Mouse (Mus musculus) spleen, embryonic (tissue): ENCODE measurements at regions not wholly inside any gene's neighbourhood (a gene's known extent, or its start where the extent isn't known, plus 50 kb on each side); places are given as distances from the start of the nearest gene placed in this dataset.

Source experiments
- CTCF ChIA-PET: fragments of 350-600 bp; sonication (Branson Sonifier 250); formaldehyde crosslinking; loops from one replicate; lab custom pipeline; 2022; lab: Charles Lee

DNA sequence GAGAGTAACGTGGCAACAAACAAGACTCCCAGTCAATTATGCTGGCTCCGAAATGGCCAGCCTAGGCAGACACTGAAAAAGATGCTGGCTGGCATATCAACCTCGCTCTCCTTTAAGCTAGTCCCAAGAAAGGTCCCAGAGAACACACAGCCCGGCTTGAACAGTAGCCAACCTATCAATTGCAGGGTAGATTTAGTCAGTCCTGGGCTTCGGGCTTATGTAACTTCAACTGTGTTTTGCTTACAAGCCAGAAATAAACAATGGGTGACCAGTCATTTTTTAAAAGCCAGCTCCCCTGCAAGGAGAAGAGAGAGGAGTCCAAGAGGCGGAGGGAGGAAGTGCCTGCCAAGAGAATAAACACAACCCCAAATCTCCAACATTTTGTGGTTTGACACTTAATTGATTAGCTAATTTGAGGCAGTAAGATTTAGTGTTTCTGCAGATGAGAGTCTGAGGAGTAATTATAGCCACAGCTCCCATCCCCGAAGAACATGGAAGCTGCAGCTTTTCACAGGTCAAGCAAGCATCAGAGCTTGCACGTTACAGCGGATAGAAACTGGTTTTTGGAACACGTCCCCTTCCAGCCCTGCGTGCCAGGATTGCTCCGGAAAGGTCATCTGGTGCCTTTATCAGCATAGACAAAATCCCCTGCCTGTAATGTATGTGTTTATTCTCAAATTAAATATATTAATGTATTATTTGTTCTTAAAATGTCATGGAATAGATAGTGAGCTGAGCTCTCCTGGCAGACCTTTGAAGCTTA is 322.1 kb downstream of the Gm45692 start:
- CTCF ChIA-PET: interaction anchor here (0.8 kb wide), 1 partner anchor 167 kb away, joined by 7 read pairs; no protein-coding TSS in a partner anchor

DNA sequence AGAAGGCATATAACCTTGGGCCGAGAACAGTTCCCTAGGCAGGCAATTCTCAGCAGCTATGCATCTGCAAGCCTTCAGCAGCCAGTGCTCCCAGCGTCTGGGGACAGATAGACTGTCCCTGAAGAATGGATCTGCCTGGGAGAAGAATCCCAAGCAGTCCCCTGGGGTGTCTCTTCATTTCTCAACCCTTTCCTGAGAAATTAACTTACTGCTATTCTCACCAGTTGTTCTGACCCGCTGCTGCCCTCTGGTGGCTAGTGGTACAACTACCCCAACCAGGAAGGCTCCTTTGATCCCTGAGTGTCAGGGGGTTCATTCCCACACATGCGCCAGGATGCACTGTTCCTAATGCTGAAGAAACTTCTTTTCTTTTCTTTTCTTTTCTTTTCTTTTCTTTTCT is 323.7 kb downstream of the Gm45692 start:
- CTCF ChIA-PET: no interaction called here

DNA sequence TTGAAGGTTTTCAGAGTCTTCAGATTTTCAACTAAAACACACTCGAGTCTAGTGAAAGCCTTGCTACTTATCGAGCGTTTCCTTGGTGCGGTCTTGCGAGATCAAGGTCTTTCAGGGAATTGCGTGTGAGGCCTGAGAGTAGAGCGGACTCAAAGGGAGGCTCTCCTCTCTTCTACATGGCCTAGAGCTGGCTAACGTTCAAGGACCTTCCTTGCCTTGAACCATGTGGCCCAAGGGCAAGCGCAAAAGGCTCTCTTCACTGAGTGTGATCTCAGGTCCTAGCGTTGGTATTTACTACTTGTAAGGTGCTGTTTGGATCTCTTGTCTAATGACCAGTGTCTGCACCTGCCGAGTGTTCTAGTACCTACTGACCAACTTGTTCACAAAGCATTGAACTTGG is 324.4 kb downstream of the Gm45692 start:
- CTCF ChIA-PET: no interaction called here

DNA sequence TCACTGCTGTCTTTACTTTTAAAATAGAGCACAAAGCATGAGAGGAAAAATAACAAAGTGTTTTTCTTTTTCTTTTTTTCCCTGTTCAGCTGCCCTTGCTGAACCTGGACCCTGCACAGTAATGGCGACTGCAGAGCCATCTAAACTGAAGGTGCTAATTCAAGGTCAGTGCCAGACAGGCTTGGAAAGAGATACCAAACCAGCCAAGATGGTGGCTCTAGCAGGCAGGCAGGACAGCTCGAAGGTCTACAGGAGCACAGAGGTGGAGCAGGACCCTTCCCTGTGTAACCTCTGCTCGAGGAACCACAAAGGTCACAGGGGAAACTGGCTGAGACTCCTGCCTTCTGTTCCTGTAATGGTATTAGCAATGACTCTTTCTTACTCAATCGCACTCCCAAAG is 326.7 kb downstream of the Gm45692 start:
- CTCF ChIA-PET: no interaction called here

DNA sequence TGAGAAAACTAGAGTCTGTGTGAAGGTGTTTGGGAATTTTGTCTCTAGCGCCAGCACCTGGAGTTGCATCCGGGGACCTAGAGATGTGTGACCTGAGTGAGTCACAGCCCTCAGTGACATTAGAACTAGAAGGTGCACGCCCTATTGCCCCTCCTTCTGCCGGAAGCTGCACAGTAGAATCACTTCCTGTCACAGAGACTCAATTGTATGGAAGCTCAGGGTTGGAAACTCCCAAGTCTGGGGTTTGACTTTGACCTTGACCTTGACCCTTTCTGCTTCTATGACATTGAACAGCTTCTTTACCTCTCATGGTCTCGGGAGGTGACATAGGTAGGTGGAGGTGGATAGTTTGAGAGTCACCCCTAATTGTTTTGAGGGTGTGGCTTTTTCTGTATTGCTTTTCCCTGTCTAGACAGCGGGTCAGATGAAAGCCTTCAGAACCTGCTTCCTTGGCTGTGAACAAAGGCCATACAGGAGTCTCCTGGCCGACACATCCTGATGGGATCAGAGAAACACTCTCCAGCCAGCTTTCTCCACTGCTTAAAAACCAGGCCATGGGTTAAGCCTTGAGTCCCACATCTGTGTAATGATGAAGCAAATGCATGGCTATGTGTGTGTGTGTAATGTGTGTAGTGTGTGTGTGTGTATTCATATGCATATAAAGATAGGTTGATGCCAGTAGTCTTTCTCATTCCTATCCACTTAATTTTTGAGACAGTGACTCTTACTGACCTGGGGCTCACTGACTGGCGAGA is 328.7 kb downstream of the Gm45692 start:
- CTCF ChIA-PET: no interaction called here

DNA sequence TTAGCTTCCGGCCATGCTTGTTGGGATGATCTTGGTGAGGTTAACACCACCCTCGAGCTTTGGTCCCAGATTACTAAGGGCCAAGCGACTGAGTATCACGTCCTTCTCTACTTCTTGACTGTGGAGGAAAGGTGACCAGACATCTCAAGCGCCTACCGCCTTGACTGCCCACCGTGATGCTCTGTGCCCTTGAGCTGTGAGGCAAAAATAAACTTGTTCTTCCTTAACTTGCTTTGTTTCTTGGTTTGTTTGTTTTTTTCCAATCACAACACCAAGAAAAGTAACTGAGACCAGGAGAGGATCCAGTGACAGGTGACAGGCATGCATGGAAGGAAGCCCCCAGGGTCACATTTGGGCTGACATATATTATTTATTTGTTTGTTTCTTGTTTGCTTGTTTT is 330.0 kb downstream of the Gm45692 start:
- CTCF ChIA-PET: no interaction called here

DNA sequence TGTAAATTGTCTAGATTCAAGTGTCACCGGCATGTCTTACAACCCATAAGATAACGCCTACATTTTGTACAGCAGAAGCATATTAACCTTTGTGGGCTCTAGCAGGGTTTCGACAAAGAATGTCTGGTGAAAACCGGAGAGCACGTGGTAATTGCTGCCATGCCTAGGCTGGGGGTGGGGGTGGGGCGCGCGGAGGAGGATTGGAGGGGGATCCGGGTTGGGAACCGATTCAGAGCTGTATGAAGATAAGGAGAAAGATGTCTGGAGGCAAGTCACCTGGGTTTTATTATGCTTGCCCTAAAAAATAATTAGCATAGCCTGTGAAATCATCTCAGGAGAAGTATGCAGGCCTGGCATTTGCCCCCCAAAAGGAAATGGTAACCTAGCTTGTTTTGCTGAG is 331.2 kb downstream of the Gm45692 start:
- CTCF ChIA-PET: interaction anchor here (0.6 kb wide), 1 partner anchor 31 kb away, joined by 3 read pairs; no protein-coding TSS in a partner anchor

DNA sequence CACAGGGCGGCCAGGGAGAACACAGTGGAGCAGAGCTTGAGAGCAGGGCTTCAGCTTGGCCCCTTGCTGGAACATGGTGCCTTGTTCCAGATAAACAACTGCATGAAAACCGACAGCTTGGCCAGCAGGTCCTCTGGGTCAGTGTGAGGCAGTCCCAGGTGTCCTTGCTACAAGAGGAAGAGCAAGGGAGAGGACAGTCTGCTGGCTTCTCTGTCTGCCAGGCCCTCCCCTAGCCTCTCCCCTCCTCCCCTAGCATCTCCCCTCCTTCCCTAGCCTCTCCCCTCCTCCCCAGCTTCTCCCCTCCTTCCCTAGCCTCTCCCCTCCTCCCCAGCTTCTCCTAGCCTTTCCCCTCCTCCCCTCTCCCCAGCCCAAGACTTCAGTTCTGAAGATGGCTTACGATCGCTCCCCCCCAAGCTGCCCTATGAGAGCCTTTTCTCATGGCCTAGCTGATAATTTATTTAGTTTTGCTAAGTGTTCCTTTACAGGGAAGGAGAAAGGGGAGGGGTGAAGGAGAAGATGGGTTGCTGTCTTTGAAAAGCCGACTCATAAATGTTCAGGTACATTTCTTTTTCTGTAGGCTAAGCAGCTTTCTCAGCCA is 333.7 kb downstream of the Gm45692 start:
- CTCF ChIA-PET: no interaction called here

DNA sequence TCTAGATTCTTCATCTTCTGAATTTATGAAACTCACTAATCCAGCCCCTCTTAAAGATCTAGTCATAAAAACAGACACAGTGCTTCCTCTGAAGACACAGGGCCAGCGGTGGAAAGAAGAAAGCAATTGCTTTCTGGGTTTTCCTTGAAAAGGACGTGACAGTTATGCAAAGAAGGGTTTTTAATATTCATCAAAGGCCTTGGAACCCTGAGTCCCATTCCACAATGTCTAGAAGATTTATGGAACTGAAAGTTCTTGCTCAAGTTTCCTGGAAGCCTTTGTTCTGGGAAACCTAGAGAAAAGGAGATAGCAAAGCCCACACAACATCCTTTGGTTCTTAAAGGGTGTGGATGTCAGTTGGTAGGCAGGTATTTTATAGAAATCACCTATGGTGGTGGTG is 346.0 kb downstream of the Gm45692 start:
- CTCF ChIA-PET: no interaction called here

DNA sequence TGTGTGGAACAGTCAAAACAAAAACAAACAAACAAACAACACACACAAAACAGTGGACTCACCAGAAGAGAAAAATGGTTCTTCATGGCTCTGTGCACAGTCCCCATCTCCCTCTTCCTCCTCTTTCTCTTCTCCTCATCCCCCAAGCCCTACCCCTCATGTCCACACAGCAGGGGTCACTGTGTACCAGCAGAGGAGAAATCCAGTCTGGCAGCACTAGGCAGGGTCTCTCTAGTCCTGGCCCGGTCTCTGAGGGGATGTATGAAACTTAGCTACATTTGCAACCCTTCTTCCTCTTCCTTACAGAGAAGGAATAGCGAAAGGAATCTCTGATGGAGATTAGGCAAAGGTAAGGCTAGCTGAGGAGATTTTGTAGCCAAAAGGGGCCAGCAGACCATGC is 349.1 kb downstream of the Gm45692 start:
- CTCF ChIA-PET: interaction anchor here (0.7 kb wide), 1 partner anchor 126 kb away, joined by 4 read pairs; no protein-coding TSS in a partner anchor

DNA sequence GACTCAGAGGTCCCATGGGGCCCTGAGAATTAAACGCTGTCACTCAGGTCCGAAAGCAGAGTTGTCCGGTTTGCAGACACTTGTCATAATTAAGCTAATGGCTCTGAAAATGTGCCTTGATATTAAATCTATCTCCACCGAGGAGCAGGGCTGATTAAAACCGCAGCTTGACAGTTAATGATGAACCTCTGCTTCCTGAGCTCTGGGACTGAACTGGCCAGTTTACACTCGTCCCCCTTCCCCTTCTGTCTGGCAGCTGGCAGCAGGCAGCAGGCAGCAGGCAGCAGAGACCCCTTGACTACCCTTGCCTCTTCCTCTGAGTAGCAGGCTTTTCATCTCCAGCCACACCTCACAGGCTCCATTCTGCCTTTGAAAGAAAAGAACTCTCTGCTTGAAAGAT is 350.4 kb downstream of the Gm45692 start:
- CTCF ChIA-PET: interaction anchor here (0.9 kb wide), 1 partner anchor 512 kb away, joined by 3 read pairs; no protein-coding TSS in a partner anchor

DNA sequence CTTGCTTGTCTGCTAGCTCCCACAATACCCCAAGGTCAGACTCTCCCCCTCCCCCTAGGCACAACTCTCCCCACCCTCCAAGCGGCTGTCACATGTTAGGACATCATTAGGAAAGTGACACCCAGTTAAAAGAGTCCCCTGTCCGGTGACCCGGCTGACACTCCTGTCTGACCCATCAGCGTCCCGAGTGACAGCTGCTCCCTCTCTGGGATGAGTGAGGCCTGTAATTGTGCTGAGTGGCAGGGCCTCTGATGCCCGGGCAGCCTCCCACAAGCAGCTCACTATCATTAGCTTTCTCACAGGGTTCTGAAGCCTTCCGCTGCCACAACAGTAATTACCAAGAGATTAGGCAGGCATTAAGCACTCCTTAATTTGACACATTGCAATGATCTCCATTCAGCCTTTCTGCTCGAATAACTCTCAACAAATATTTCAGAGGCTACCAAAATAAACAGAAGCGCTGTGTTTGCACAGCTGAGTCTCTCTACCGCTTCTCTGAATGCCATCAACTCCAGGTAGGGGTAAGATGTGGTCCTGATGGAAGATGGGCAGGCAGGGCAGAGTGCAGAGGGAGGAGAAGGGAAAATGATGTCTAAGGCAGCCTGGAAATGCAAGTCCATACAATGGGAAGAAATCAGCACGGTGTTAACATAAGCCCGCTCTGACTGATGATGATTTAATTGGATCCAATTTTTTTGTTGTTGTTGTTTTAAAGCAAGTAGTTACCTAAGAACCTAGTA is 352.6 kb downstream of the Gm45692 start:
- CTCF ChIA-PET: no interaction called here

DNA sequence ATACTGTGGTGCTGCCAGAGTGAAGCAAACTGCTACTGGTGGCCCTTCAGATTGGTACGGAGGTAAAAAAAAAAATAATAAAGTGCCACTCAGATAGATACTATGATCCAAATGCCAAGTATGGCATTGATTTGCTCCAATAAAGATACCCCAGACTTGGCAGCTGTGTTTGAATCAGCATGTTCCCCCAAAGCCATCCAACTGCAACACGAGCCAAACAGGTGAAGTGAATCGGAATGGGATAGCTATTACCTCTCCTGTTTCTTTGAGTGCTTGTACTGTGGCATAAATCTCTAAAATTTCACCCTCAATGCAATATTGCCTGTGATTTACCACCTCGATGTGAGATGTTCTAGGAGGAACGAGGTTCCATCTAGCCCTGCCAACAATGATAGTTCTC is 365.4 kb downstream of the Gm45692 start:
- CTCF ChIA-PET: no interaction called here

DNA sequence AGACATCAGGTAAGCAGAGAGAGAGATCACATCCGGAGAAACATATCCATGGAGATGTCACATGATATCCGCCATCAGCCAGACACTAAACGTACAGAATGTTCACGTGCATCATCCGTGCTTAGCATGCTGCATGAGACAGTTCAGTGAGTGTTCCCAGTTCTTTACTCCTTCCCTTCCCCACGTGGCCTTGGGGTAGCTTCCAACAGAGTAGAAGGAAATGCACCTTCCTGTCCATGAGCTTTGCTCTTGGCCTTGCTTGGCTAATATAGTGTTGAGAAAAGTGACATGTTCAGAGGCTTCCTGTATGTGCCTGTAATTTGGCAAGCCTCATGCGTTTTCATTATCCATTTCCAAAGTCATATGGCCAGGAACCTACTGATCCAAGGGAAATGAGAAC is 368.5 kb downstream of the Gm45692 start:
- CTCF ChIA-PET: no interaction called here

DNA sequence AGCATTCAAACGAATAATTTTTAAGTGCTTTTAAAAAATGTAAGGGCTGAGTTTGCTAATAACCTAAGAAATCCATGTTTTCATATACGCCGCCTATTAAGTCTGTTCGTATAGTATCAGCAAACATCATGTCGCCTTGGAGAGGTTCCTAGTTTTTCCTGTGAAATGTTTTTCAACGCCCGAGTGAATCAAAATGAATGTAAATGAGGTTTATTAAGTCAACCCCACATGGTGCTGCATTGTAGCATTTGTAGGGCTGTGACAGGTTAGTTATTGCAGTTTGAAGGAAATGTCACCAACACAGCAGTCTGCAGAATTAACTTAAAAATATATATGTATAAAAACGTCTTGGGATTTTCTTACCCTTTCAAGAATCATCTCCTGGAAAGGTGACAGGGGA is 369.3 kb downstream of the Gm45692 start:
- CTCF ChIA-PET: no interaction called here

DNA sequence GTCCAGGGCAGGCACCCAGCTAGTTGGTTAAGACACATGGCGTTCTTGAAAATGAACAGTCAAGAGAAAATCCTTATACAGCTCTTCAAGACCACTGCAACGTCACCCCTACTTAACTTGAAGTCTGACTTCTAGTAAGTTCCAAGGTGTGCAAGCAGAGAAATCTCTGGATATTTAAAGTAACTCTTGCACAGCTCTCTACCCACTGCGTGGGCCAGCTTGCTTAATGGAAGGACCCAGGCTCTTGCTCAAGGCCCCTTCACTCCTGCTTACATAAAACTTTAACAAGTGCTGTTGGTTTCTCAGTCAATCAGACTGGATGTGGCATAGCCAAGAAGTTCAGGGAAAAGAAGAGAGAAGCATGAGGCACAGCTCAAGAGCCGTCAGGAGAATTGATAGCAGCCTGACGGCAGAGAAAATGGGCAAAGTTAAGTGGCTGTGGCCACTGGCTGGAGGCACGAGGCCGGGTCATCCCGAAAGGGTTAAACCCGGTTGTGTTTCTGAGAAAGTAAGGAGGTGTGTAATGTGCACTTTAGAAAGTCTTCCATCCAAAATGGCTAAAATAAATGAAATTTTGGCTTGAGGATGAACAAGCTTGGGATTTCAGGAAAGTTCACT is 382.0 kb downstream of the Gm45692 start:
- CTCF ChIA-PET: no interaction called here

DNA sequence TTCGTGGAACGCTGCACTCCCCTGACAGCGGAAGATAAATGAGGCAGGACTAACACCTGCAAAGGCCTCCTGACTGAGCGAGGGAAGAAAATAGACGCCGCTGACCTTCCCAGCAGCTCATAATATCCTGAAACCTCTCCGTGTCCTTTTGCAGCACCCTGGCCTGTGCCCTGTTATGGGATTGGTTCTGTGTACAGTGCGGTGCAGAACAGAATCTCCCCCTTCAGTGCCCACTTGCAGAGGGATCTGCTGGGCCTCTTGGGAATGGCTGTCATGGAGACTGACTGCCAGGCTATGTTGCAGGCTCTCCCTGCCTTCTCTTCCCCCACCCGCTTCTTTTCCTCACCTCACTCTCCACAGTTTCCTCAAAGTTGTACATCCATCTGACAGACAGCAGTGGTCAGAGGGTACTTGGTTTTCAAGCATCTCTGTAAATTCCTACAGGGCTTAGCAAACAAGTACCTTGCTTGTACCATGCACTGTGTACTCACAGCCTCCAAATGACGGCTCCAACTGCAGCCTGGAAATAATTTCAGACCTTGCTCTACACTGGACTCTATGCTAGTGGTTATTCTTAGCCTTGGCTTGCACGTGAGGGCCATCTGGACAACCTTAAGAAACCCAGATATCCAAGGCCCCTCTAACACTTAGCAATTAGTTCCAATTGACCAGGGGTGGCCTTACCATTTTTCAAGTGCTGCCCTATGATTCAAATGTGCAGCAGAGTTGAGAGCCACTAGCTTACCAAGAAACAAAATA is 382.7 kb downstream of the Gm45692 start:
- CTCF ChIA-PET: no interaction called here

DNA sequence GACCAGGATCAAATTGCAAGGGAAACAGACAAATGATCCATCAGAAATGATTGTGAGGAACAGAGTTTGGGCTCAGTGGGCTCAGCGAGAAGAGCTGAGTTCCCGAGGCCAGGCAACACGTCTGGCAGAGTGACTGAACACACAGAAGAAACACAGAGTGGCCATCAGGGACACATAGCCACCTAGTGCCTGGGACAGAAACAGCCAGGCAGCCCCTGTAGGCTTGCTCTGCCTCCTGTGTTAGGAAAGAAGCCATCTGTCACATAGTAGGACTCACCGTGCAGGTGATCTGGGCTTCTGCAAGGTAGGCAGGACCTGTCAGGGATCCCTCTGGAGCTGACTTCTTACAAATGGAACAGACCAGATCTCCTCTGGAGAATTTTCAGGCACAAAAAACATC is 383.4 kb downstream of the Gm45692 start:
- CTCF ChIA-PET: interaction anchor here (0.7 kb wide), 1 partner anchor 686 kb away, joined by 3 read pairs; no protein-coding TSS in a partner anchor

DNA sequence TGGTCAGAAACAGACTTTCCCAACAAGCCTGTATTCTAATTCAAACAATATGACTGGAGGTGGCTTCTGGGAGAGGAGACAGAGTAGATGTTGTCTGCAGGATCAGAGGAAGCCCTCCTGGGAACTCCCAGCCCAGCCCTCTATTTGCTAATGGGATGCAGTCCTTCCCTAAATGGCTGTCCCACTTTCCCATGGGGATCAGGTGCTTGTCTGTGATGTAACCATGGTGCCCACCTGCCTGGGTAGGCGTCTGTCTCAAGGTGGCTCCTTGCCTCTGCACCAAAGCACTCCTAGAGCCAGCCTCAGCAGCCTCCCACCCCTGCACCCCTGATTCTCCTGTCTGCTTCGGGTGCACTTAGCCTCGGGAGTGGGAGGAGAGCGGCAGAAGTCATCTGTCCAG is 384.6 kb downstream of the Gm45692 start:
- CTCF ChIA-PET: no interaction called here

DNA sequence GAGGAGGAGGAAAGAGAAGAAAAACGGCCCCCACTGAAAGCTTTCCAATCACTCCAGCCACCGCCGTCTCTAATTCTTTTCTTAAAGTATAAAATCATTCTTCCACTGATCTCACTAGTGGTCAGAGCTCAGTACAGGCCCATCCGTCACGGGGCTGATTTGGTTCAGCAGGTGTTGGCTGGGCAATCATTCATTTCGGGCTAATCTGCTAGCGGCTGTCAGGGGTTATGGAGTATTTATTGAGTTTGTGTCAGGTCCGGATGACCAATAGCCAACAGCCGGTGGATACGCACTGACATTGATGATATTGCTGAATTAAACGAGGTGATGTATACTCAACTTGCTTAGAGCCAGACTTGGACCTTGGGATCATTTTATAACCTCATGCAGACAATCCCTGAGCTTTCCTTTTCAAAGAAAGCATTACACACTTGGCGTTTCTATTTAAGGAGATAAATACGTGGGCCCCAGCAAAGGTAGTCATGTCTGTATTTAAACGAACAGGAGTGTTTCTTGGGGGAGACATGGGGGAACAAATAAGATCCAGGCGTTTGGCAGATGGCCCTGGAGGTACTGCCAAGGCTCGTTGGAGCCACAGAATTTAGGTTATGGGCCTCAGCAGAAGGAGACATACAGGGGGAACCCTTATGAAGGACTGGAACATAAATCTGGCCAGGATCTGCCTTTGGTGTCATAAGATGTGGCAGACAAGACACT is 385.1 kb downstream of the Gm45692 start:
- CTCF ChIA-PET: no interaction called here
